Mouse (Mus musculus) embryo, embryonic 9.5 days (tissue): ENCODE measurements at regions not wholly inside any gene's neighbourhood (a gene's known extent, or its start where the extent isn't known, plus 50 kb on each side); places are given as distances from the start of the nearest gene placed in this dataset.

Experiments used
- DNase-seq: peaks from one replicate; pipeline ENCODE4 v3.0.0-alpha.2; 2017; ENCODE audit errors: extremely low spot score

DNA sequence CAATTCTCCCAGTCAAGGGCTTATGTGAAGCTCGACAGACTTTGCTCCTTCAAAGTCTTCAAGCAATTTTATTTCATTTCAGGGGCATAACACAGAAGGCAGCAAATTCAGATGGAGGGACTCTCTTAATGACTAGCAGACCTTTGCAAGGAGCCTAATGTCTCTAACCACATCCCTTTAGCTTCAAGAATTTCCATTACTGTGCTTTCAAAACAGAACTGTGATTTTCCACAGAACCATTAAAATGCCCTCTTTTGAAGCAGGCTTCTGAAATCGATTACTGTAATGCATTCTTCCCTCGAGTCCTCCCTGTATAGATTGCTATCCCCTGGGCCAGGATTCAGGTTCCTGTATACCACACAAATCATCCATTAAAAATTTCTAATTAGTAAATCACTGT lies 80.9 kb upstream of the Tac1 start:
- DNase-seq: no peak

DNA sequence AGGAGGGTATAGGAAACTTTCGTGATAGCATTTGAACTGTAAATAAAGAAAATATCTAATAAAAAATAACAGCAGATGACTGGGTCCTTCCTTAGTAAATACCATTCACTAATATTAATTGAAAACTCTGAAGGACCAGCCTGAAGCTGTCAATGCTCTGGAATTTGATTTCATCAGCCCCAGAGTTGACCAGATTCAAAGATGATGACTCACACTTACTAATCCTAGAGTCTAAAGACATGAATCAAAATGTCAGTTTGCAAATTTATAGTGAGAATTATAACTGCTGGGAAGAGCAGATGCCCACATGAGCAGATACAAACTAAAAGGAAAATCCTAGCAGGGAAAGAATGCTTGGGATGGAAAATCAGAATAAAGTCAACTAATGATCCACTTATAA lies 77.8 kb upstream of the Tac1 start:
- no peak for DNase-seq

DNA sequence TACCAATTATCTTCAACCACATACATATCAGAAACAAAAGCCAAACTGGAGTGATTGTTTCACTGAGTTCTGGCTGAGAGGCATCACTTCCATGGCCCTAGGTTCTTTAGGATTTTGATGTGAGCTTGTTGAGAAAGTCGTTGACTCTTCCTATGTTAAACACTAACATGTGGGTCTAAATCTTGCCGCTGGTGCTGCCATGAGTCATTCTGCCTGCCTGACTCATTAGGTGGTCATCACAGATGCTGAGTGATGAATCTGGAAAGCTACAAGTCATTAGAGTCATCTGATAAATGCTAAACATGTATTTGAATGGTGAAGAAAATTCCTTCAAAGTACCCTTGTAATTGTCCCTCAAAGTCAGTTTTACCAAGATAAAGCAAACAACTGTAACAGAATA lies 60.4 kb upstream of the Tac1 start:
- DNase-seq: no peak

DNA sequence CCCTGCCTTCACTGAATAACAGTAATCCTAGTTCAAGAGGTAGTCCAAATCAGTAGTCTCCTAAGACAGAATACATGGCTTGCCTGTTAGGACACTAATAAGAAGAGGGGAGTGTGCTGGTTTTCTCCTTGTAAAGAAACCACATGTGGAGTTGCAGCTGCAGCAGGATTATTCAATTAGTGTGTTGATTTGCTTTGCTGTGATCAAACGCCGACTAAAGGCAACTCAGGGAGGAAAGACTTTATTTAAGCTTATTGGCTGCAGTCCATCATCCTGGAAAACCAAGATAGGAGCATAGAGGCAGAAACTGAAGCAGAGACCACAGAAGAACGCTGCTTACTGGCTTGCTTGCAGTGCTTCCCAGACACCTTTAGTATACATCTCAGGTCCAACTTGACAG lies 57.9 kb upstream of the Tac1 start:
- DNase-seq: no peak
